Mouse (Mus musculus) brain, embryonic 14.5 days (tissue): ENCODE measurements around the gene Cdkn2c.

Source experiments
- CTCF ChIP-seq: fragments of 200-500 bp; IDR thresholded peaks from 2 replicates; pipeline ENCODE4 v1.5.1; 2012; ENCODE audit warnings: inconsistent platforms, mild to moderate bottlenecking, moderate library complexity, borderline replicate concordance; ENCODE audit not compliant: insufficient read depth, insufficient read length; ENCODE audit errors: extremely low read depth
- POLR2A ChIP-seq: fragments of 200-500 bp; IDR thresholded peaks from 2 replicates; pipeline ENCODE4 v1.6.1; 2012; ENCODE audit warnings: mild to moderate bottlenecking, inconsistent platforms, borderline replicate concordance; ENCODE audit not compliant: poor library complexity, insufficient read depth, insufficient read length, severe bottlenecking; ENCODE audit errors: extremely low read depth

DNA sequence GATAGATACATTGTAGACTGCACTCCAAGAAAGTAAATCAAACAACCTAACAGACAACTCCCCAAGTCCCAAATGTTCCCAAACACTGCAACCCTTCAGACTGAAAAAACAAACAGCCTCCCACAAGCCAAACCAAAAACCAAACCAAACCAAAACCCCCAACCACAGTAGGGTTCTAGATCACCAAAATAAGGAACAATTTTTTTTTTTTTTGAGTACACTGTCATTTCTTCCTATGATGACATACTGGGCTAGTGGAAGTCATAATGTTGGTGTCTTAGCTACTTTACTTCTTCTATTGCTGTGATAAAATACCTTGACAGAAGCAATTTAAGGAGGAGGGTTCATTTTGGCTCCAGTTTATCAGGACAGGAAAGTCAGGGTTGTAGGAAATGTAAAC, 25.7 kb upstream of the Cdkn2c start:
- TF ChIP-seq CTCF (no peak), POLR2A (no peak)
